Mouse (Mus musculus): Measurements from ENCODE around the gene Misp. TPM values are rescaled to one million over a fixed set of nuclear protein-coding genes. Genes with fewer than 3 reads are reported as not detected.

Gene Misp
- polyA plus RNA-seq, 1 experiment = not detected

DNA sequence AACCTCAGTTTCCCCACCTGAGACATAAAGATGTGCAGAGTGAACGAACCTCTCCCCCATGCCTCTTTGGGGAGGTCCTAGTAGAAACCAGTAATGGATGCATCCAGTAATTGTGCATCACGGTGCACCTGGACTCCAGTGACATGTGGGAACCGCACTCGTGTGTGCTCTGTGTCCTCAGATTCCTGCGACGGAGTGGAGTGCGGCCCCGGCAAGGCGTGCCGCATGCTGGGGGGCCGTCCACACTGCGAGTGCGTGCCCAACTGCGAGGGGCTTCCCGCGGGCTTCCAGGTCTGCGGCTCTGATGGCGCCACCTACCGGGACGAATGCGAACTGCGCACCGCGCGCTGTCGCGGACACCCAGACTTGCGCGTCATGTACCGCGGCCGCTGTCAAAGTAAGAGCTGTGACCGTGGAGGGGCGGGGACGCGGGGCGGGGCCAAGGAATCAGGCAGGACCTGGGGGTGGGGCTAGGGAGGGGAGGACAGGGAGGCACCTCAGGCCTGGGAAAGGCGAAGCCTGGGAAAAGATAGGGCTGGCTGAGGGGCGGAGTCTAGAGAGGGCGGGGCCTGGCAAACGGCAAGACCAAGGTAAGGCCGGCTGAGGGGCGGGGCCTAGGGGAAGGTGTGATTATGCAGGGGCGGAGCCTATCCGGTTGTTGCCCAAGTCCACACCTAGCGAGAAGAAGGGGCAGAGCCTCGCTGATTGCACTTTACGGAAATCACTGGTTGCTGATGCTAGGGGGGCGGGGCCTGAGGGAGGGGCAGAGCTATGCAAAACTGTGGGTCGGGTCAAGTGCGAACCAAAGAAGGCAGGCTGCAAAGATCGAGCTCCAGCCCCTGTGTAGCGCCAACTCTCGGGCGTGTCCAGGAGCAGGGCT is 40.8 kb upstream of the Misp start:
- no peak; the same call in 1 of the 2 replicates for TF ChIP-seq POLR2A (IDR thresholded peaks at IDR 0.05; ENCODE audit: borderline replicate concordance, control insufficient read depth, low read depth, low read length)
- TF ChIP-seq CTCF (IDR thresholded peaks at IDR 0.05; ENCODE audit: control insufficient read depth, insufficient read depth, low read length) = peak; percentile 78
- WGBS = 2% methylated on average over 55 of the region's 55 CpGs
- Histone ChIP-seq H3K4me1 (ENCODE audit: control insufficient read depth, insufficient read depth, low read length) (peaks cover 5% of the 10 kb centered on the region; the same call in 1 of the 2 replicates), H3K27ac (ENCODE audit: control insufficient read depth, insufficient read depth, low read depth, low read length, poor library complexity) (peak overlapping the region; percentile 72), H3K4me3 (replicated peaks; ENCODE audit: control insufficient read depth, low read depth, low read length) (peak overlapping the region; percentile 66)

- Histone ChIP-seq H3K4me1 (ENCODE audit: control insufficient read depth, insufficient read depth, low read length) (peaks cover 5% of the 10 kb centered on the region; the same call in 1 of the 2 replicates), H3K27ac (ENCODE audit: control insufficient read depth, insufficient read depth, low read depth, low read length, poor library complexity) (peak overlapping the region; percentile 72), H3K4me3 (replicated peaks; ENCODE audit: control insufficient read depth, low read depth, low read length) (peak overlapping the region; percentile 66)
- TF ChIP-seq POLR2A (IDR thresholded peaks at IDR 0.05; ENCODE audit: borderline replicate concordance, control insufficient read depth, low read depth, low read length) (no peak), CTCF (IDR thresholded peaks at IDR 0.05; ENCODE audit: control insufficient read depth, insufficient read depth, low read length) (no peak)
- WGBS = 0% methylated on average over 13 of the region's 13 CpGs
Measured at GRCm38 (mm10) chr10:79780664-79781015, 40.1 kb upstream of the Misp start.

GRCm38 (mm10) chr10:79781139-79781538 is 39.6 kb upstream of the Misp start:
- 30% methylated on average over 21 of the region's 21 CpGs for WGBS
- peak overlapping the region; percentile 66 for H3K4me3 ChIP-seq (replicated peaks; ENCODE audit: control insufficient read depth, low read depth, low read length)
- TF ChIP-seq CTCF (IDR thresholded peaks at IDR 0.05; ENCODE audit: control insufficient read depth, insufficient read depth, low read length) = no peak
- TF ChIP-seq POLR2A (IDR thresholded peaks at IDR 0.05; ENCODE audit: borderline replicate concordance, control insufficient read depth, low read depth, low read length) = no peak; the same call in 1 of the 2 replicates
- peaks cover 5% of the 10 kb centered on the region; the same call in 1 of the 2 replicates for H3K4me1 ChIP-seq (ENCODE audit: control insufficient read depth, insufficient read depth, low read length)
- H3K27ac ChIP-seq (ENCODE audit: control insufficient read depth, insufficient read depth, low read depth, low read length, poor library complexity) = peak overlapping the region; percentile 72

DNA sequence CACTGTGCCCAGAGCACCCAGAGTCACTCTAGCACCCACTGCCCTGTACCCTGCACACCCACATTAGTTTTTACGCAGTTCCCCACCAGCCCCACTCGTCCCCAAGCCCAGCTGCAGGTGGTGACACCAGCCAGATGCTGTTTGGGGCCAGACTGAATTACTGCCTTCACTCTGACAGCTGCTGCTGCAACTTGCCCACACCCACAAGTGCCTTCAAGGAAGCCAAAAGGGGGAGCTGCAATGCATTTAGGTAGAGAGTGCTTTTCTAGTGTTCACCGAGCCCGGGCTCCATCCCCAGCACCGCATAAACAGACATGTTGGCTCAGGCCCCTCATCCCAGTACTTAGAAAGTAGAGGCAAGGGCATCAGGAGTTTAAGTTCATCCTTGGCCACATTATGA is 38.8 kb upstream of the Misp start:
- no peak overlapping the region for H3K4me3 ChIP-seq (replicated peaks; ENCODE audit: control insufficient read depth, low read depth, low read length)
- TF ChIP-seq POLR2A (IDR thresholded peaks at IDR 0.05; ENCODE audit: borderline replicate concordance, control insufficient read depth, low read depth, low read length) (no peak), CTCF (IDR thresholded peaks at IDR 0.05; ENCODE audit: control insufficient read depth, insufficient read depth, low read length) (no peak)
- 71% methylated on average over 5 of the region's 5 CpGs for whole genome bisulfite sequencing
- peaks cover 5% of the 10 kb centered on the region; the same call in 1 of the 2 replicates for H3K4me1 ChIP-seq (ENCODE audit: control insufficient read depth, insufficient read depth, low read length)
- no peak overlapping the region; the same call in 1 of the 2 replicates for H3K27ac ChIP-seq (ENCODE audit: control insufficient read depth, insufficient read depth, low read depth, low read length, poor library complexity)

DNA sequence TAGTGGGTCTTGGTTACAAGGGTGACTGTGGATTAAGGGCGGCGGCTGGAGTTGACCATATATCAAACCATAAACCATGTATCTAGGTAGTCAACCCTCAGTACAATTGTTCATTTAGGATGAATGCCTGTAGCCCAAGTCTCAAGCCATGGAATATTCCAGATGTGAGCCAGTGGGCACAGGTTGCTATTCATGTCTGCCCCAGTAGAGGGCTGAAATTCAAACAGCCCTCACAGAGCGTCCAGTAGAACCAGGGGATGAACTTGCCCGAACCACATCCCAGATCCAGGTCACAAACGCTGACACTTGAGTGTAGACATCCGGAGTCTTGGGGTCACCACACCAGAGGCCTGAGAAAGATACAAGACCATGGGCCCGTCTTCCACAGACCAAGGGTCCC is 37.7 kb upstream of the Misp start:
- 73% methylated on average over 7 of the region's 7 CpGs for WGBS
- Histone ChIP-seq H3K27ac (ENCODE audit: control insufficient read depth, insufficient read depth, low read depth, low read length, poor library complexity) (no peak overlapping the region), H3K4me1 (ENCODE audit: control insufficient read depth, insufficient read depth, low read length) (peaks cover 7% of the 10 kb centered on the region; the same call in 1 of the 2 replicates), H3K4me3 (replicated peaks; ENCODE audit: control insufficient read depth, low read depth, low read length) (no peak overlapping the region)
- no peak for TF ChIP-seq POLR2A (IDR thresholded peaks at IDR 0.05; ENCODE audit: borderline replicate concordance, control insufficient read depth, low read depth, low read length)
- TF ChIP-seq CTCF (IDR thresholded peaks at IDR 0.05; ENCODE audit: control insufficient read depth, insufficient read depth, low read length) = no peak

- H3K27ac ChIP-seq (ENCODE audit: control insufficient read depth, insufficient read depth, low read depth, low read length, poor library complexity) = no peak overlapping the region
- 74% methylated on average over 27 of the region's 27 CpGs for WGBS
- TF ChIP-seq POLR2A (IDR thresholded peaks at IDR 0.05; ENCODE audit: borderline replicate concordance, control insufficient read depth, low read depth, low read length) (no peak), CTCF (IDR thresholded peaks at IDR 0.05; ENCODE audit: control insufficient read depth, insufficient read depth, low read length) (peak; percentile 61)
Measured at GRCm38 (mm10) chr10:79783920-79784800, 36.6 kb upstream of the Misp start.

GRCm38 (mm10) chr10:79788386-79789158 is 32.2 kb upstream of the Misp start:
- H3K4me1 ChIP-seq (ENCODE audit: control insufficient read depth, insufficient read depth, low read length) = peaks cover 14% of the 10 kb centered on the region
- 2% methylated on average over 7 of the region's 7 CpGs for WGBS
- H3K4me3 ChIP-seq (replicated peaks; ENCODE audit: control insufficient read depth, low read depth, low read length) = peak overlapping the region; percentile 52
- peak overlapping the region; percentile 59 for H3K27ac ChIP-seq (ENCODE audit: control insufficient read depth, insufficient read depth, low read depth, low read length, poor library complexity)
- peak; percentile 35 for TF ChIP-seq CTCF (IDR thresholded peaks at IDR 0.05; ENCODE audit: control insufficient read depth, insufficient read depth, low read length)
- no peak for TF ChIP-seq POLR2A (IDR thresholded peaks at IDR 0.05; ENCODE audit: borderline replicate concordance, control insufficient read depth, low read depth, low read length)

More at GRCm38 (mm10) chr10:79783920-79784800, 36.6 kb upstream of the Misp start:
- peaks cover 11% of the 10 kb centered on the region; the same call in 1 of the 2 replicates for H3K4me1 ChIP-seq (ENCODE audit: control insufficient read depth, insufficient read depth, low read length)
- H3K4me3 ChIP-seq (replicated peaks; ENCODE audit: control insufficient read depth, low read depth, low read length) = no peak overlapping the region
